Mouse (Mus musculus) embryonic facial prominence, embryonic 10.5 days (tissue): ENCODE data around the gene Gna13. TPM values are rescaled to one million over a fixed set of nuclear protein-coding genes. Genes with fewer than 3 reads are reported as not detected.

Experiments
- DNase-seq: peaks from one replicate; pipeline ENCODE4 v3.0.0-alpha.2; 2017; ENCODE audit warnings: low spot score
- H3K27ac ChIP-seq: fragments of 300-500 bp; sonication (generic); replicated peaks from 2 replicates; pipeline ENCODE4 v1.5.1; 2016; ENCODE audit warnings: mild to moderate bottlenecking
- H3K27me3 ChIP-seq: fragments of 300-500 bp; sonication (generic); replicated peaks from 2 replicates; pipeline ENCODE4 v1.6.1; 2016; ENCODE audit warnings: low read depth, mild to moderate bottlenecking; ENCODE audit not compliant: poor library complexity, severe bottlenecking
- H3K36me3 ChIP-seq: fragments of 300-500 bp; sonication (generic); replicated peaks from 2 replicates; pipeline ENCODE4 v1.6.1; 2016; ENCODE audit warnings: mild to moderate bottlenecking, moderate library complexity
- H3K4me1 ChIP-seq: fragments of 300-500 bp; sonication (generic); 2 replicates; pipeline ENCODE4 v1.6.1; 2016
- H3K4me3 ChIP-seq: fragments of 300-500 bp; sonication (generic); 2 replicates; pipeline ENCODE4 v1.5.1; 2016; ENCODE audit warnings: mild to moderate bottlenecking, moderate library complexity
- H3K9me3 ChIP-seq: fragments of 300-500 bp; sonication (generic); 2 replicates; pipeline ENCODE4 v1.6.1; 2016; ENCODE audit warnings: mild to moderate bottlenecking
- WGBS: fragments of 180-500 bp; shearing (Covaris S2); methylation state at CpG from one replicate; pipeline ENCODE4 v1.1.7; 2016; 5-methylcytosine and 5-hydroxymethylcytosine counted together
- polyA plus RNA-seq: library from polyadenylated mRNA; unstranded; fragments of >200 nt; fragmentation: Nextera tagmentation; extraction: Ambion mirVana; gene quantifications from 2 replicates; pipeline ENCODE4 v1.2.1, GENCODE M21; 2016

Gene Gna13
- polyA plus RNA-seq, 1 experiment from 2014 or later, result 18.5 TPM

GRCm38 (mm10) chr11:109391200-109391599 is 28.6 kb downstream of the Gna13 start:
- WGBS, result 79% methylated on average over 7 of the region's 7 CpGs
- Histone ChIP-seq H3K4me3 (no peak overlapping the region), H3K27me3 (no peaks in the 10 kb centered on the region), H3K4me1 (peaks cover 10% of the 10 kb centered on the region), H3K36me3 (peaks cover 33% of the 10 kb centered on the region), H3K27ac (no peak overlapping the region), H3K9me3 (no peaks in the 10 kb centered on the region)
- no peak for DNase-seq

GRCm38 (mm10) chr11:109391760-109392159 is 29.1 kb downstream of the Gna13 start:
- no peak overlapping the region for H3K4me3 ChIP-seq
- DNase-seq, result no peak
- WGBS, result 46% methylated on average over 7 of the region's 7 CpGs
- no peak overlapping the region for H3K27ac ChIP-seq
- no peaks in the 10 kb centered on the region for H3K9me3 ChIP-seq
- H3K4me1 ChIP-seq, result peaks cover 10% of the 10 kb centered on the region
- peaks cover 39% of the 10 kb centered on the region for H3K36me3 ChIP-seq
- H3K27me3 ChIP-seq, result no peaks in the 10 kb centered on the region

- Histone ChIP-seq H3K27me3 (no peaks in the 10 kb centered on the region), H3K9me3 (no peaks in the 10 kb centered on the region), H3K4me3 (no peak overlapping the region), H3K27ac (no peak overlapping the region), H3K4me1 (peaks cover 10% of the 10 kb centered on the region), H3K36me3 (peaks cover 47% of the 10 kb centered on the region)
- no peak for DNase-seq
- 89% methylated on average over 9 of the region's 9 CpGs for WGBS
Observed at GRCm38 (mm10) chr11:109392601-109393000, 30.0 kb downstream of the Gna13 start.

GRCm38 (mm10) chr11:109394758-109395157 is 32.1 kb downstream of the Gna13 start:
- no peak overlapping the region for H3K4me3 ChIP-seq
- H3K9me3 ChIP-seq, result no peaks in the 10 kb centered on the region
- peaks cover 61% of the 10 kb centered on the region for H3K36me3 ChIP-seq
- no peak overlapping the region for H3K27ac ChIP-seq
- WGBS, result 91% methylated on average over 9 of the region's 9 CpGs
- DNase-seq, result no peak
- H3K27me3 ChIP-seq, result no peaks in the 10 kb centered on the region
- H3K4me1 ChIP-seq, result peaks cover 10% of the 10 kb centered on the region

- Histone ChIP-seq H3K27me3 (no peaks in the 10 kb centered on the region), H3K36me3 (peaks cover 64% of the 10 kb centered on the region), H3K4me3 (no peak overlapping the region), H3K4me1 (peaks cover 10% of the 10 kb centered on the region), H3K27ac (no peak overlapping the region), H3K9me3 (no peaks in the 10 kb centered on the region)
- WGBS, result 93% methylated on average over 9 of the region's 9 CpGs
- DNase-seq, result no peak
Observed at GRCm38 (mm10) chr11:109395291-109395690, 32.7 kb downstream of the Gna13 start.

- no peak overlapping the region for H3K27ac ChIP-seq
- peaks cover 5% of the 10 kb centered on the region; the same call in 1 of the 2 replicates for H3K36me3 ChIP-seq
- H3K4me3 ChIP-seq, result no peak overlapping the region
- H3K4me1 ChIP-seq, result no peaks in the 10 kb centered on the region
- no peaks in the 10 kb centered on the region for H3K9me3 ChIP-seq
- 90% methylated on average over 5 of the region's 5 CpGs for WGBS
- H3K27me3 ChIP-seq, result no peaks in the 10 kb centered on the region
- DNase-seq, result no peak
Observed at GRCm38 (mm10) chr11:109406431-109406830, 43.8 kb downstream of the Gna13 start.

- H3K4me3 ChIP-seq, result no peak overlapping the region
- H3K36me3 ChIP-seq, result no peaks in the 10 kb centered on the region
- H3K27me3 ChIP-seq, result no peaks in the 10 kb centered on the region
- DNase-seq, result no peak
- WGBS, result 89% methylated on average over 15 of the region's 15 CpGs
- H3K27ac ChIP-seq, result no peak overlapping the region
- H3K9me3 ChIP-seq, result no peaks in the 10 kb centered on the region
- no peaks in the 10 kb centered on the region for H3K4me1 ChIP-seq
Observed at GRCm38 (mm10) chr11:109410197-109410980, 47.8 kb downstream of the Gna13 start.

- no peak for DNase-seq
- Histone ChIP-seq H3K27me3 (no peaks in the 10 kb centered on the region), H3K9me3 (no peaks in the 10 kb centered on the region), H3K4me3 (no peak within 1 kb of the TSS), H3K36me3 (no peaks in the 10 kb centered on the region), H3K27ac (no peak within 1 kb of the TSS), H3K4me1 (no peaks in the 10 kb centered on the region)
- WGBS, result 87% methylated on average over 6 of the region's 6 CpGs
Observed at GRCm38 (mm10) chr11:109413617-109414016, 51.0 kb downstream of the Gna13 start, which contains the start of gene 9930022D16Rik. 9930022D16Rik (plus strand) TSS chr11:109413917.

- no peak overlapping the region for H3K27ac ChIP-seq
- H3K4me1 ChIP-seq, result 0 out of 2 replicates have a peak, but pooled peaks cover 1% of the 10 kb centered on the region
- 91% methylated on average over 5 of the region's 5 CpGs for WGBS
- H3K9me3 ChIP-seq, result no peaks in the 10 kb centered on the region
- H3K27me3 ChIP-seq, result no peaks in the 10 kb centered on the region; the same call in 1 of the 2 replicates
- DNase-seq, result no peak
- H3K36me3 ChIP-seq, result no peaks in the 10 kb centered on the region
- no peak overlapping the region for H3K4me3 ChIP-seq
Observed at GRCm38 (mm10) chr11:109414802-109415201, 52.2 kb downstream of the Gna13 start.

GRCm38 (mm10) chr11:109416709-109417420 is 54.2 kb downstream of the Gna13 start:
- Histone ChIP-seq H3K4me3 (no peak overlapping the region), H3K4me1 (0 out of 2 replicates have a peak, but pooled peaks cover 3% of the 10 kb centered on the region), H3K27ac (no peak overlapping the region), H3K27me3 (no peaks in the 10 kb centered on the region; the same call in 1 of the 2 replicates), H3K9me3 (no peaks in the 10 kb centered on the region), H3K36me3 (no peaks in the 10 kb centered on the region)
- no peak for DNase-seq
- WGBS, result 87% methylated on average over 8 of the region's 8 CpGs

GRCm38 (mm10) chr11:109417472-109418040 is 54.9 kb downstream of the Gna13 start:
- H3K27ac ChIP-seq, result no peak overlapping the region
- no peaks in the 10 kb centered on the region for H3K9me3 ChIP-seq
- no peaks in the 10 kb centered on the region; the same call in 1 of the 2 replicates for H3K27me3 ChIP-seq
- H3K4me1 ChIP-seq, result 0 out of 2 replicates have a peak, but pooled peaks cover 3% of the 10 kb centered on the region
- no peak overlapping the region for H3K4me3 ChIP-seq
- WGBS, result 91% methylated on average over 9 of the region's 9 CpGs
- H3K36me3 ChIP-seq, result no peaks in the 10 kb centered on the region
- no peak for DNase-seq

- 49% methylated on average over 4 of the region's 4 CpGs for WGBS
- H3K27ac ChIP-seq, result no peak overlapping the region
Observed at GRCm38 (mm10) chr11:109419461-109419860, 56.8 kb downstream of the Gna13 start.

More at GRCm38 (mm10) chr11:109419461-109419860, 56.8 kb downstream of the Gna13 start:
- no peaks in the 10 kb centered on the region; the same call in 1 of the 2 replicates for H3K27me3 ChIP-seq
- H3K4me3 ChIP-seq, result no peak overlapping the region
- no peaks in the 10 kb centered on the region for H3K9me3 ChIP-seq
- no peaks in the 10 kb centered on the region for H3K36me3 ChIP-seq
- 0 out of 2 replicates have a peak, but pooled peaks cover 3% of the 10 kb centered on the region for H3K4me1 ChIP-seq
- DNase-seq, result no peak
